Mouse (Mus musculus) liver (tissue): Measurements from ENCODE around the gene Slit3.

Experiments used
- DNase-seq: peaks from one replicate; pipeline ENCODE4 v3.0.0-alpha.2; 2020; ENCODE audit warnings: mixed read lengths

The Slit3 gene

GRCm38 (mm10) chr11:35598732-35599131, 477.7 kb downstream of the Slit3 start:
- no peak for DNase-seq

- DNase-seq, result peak; percentile 8
Observed at GRCm38 (mm10) chr11:35601652-35602240, 480.7 kb downstream of the Slit3 start.

- no peak for DNase-seq
Observed at GRCm38 (mm10) chr11:35602586-35602985, 481.6 kb downstream of the Slit3 start.

- DNase-seq, result no peak
Observed at GRCm38 (mm10) chr11:35603946-35604345, 482.9 kb downstream of the Slit3 start.

GRCm38 (mm10) chr11:35604848-35605790, 484.1 kb downstream of the Slit3 start:
- DNase-seq, result no peak

GRCm38 (mm10) chr11:35607191-35607590, 486.2 kb downstream of the Slit3 start:
- no peak for DNase-seq

- no peak for DNase-seq
Observed at GRCm38 (mm10) chr11:35608794-35609193, 487.8 kb downstream of the Slit3 start.

GRCm38 (mm10) chr11:35612262-35612896, 491.4 kb downstream of the Slit3 start:
- DNase-seq, result no peak

- DNase-seq, result no peak
Observed at GRCm38 (mm10) chr11:35614530-35614929, 493.5 kb downstream of the Slit3 start.

- DNase-seq, result no peak
Observed at GRCm38 (mm10) chr11:35619421-35619820, 498.4 kb downstream of the Slit3 start.

- no peak for DNase-seq
Observed at GRCm38 (mm10) chr11:35622736-35623135, 501.7 kb downstream of the Slit3 start.

GRCm38 (mm10) chr11:35624515-35625270, 503.7 kb downstream of the Slit3 start:
- no peak for DNase-seq

GRCm38 (mm10) chr11:35625576-35625975, 504.6 kb downstream of the Slit3 start:
- no peak for DNase-seq

- DNase-seq, result no peak
Observed at GRCm38 (mm10) chr11:35626161-35626885, 505.3 kb downstream of the Slit3 start.

- no peak for DNase-seq
Observed at GRCm38 (mm10) chr11:35627815-35628214, 506.8 kb downstream of the Slit3 start.

GRCm38 (mm10) chr11:35632262-35632661, 511.2 kb downstream of the Slit3 start:
- no peak for DNase-seq

- DNase-seq, result no peak
Observed at GRCm38 (mm10) chr11:35637102-35637501, 516.1 kb downstream of the Slit3 start.

- DNase-seq, result no peak
Observed at GRCm38 (mm10) chr11:35638862-35639384, 517.9 kb downstream of the Slit3 start.

- DNase-seq, result no peak
Observed at GRCm38 (mm10) chr11:35639428-35639827, 518.4 kb downstream of the Slit3 start.

- no peak for DNase-seq
Observed at GRCm38 (mm10) chr11:35651286-35651685, 530.3 kb downstream of the Slit3 start.

- no peak for DNase-seq
Observed at GRCm38 (mm10) chr11:35655836-35656235, 534.8 kb downstream of the Slit3 start.

GRCm38 (mm10) chr11:35657582-35657981, 536.6 kb downstream of the Slit3 start:
- no peak for DNase-seq
